Mouse (Mus musculus) MEL (cell line): ENCODE data around the gene Nelfa. TPM values are rescaled to one million over a fixed set of nuclear protein-coding genes. Genes with fewer than 3 reads are reported as not detected.
A peak's percentile ranks its signal among the peaks of the same experiment; 100 is the strongest.

ENCODE experiments used
- DNase-seq: peaks from one replicate; pipeline ENCODE4 v3.0.0; 2011; ENCODE audit warnings: low read depth, low spot score
- H3K27ac ChIP-seq: 2 replicates; pipeline ENCODE4 v1.5.1; 2012; ENCODE audit warnings: low read depth, mild to moderate bottlenecking, control low read depth, low read length, moderate library complexity; ENCODE audit not compliant: control insufficient read depth
- H3K27me3 ChIP-seq, 2 experiments: fragments of 150-350 bp in 1 of 2; sonication (generic) in 1 of 2; 2 replicates each; pipeline ENCODE4 v1.6.1; 2012; ENCODE audit warnings: low read length in 2 of 2, mild to moderate bottlenecking in 2 of 2, improper control_type of control experiment in 1 of 2, moderate library complexity in 1 of 2; ENCODE audit not compliant: insufficient read depth in 2 of 2, control insufficient read depth in 1 of 2
- H3K36me3 ChIP-seq, 2 experiments: 2 replicates each; pipeline ENCODE4 v1.6.1; 2012 to 2014; ENCODE audit warnings: low read length in 2 of 2, improper control_type of control experiment in 1 of 2, inconsistent platforms in 1 of 2, mild to moderate bottlenecking in 1 of 2; ENCODE audit not compliant: insufficient read depth in 2 of 2, control insufficient read depth in 1 of 2
- H3K4me1 ChIP-seq, 2 experiments: fragments of 150-350 bp in 1 of 2; sonication (generic) in 1 of 2; 2 replicates each; pipeline ENCODE4 v1.6.1; 2012; ENCODE audit warnings: low read length in 2 of 2, improper control_type of control experiment in 1 of 2, mild to moderate bottlenecking in 1 of 2; ENCODE audit not compliant: insufficient read depth in 2 of 2, control insufficient read depth in 1 of 2
- H3K4me3 ChIP-seq, 2 experiments: fragments of 150-350 bp in 1 of 2; sonication (generic) in 1 of 2; 2 replicates each; pipeline ENCODE4 v1.5.1; 2012; ENCODE audit warnings: low read depth in 2 of 2, low read length in 2 of 2, mild to moderate bottlenecking in 2 of 2, moderate library complexity in 2 of 2, control low read depth in 1 of 2, improper control_type of control experiment in 1 of 2; ENCODE audit not compliant: control insufficient read depth in 1 of 2, insufficient read depth in 1 of 2
- H3K79me2 ChIP-seq: 2 replicates; pipeline ENCODE4 v1.6.1; 2012; ENCODE audit warnings: mild to moderate bottlenecking, low read length, moderate library complexity; ENCODE audit not compliant: control insufficient read depth, poor library complexity, insufficient read depth
- H3K9ac ChIP-seq: 2 replicates; pipeline ENCODE4 v1.6.1; 2012; ENCODE audit warnings: low read depth, mild to moderate bottlenecking, control low read depth, low read length, moderate library complexity; ENCODE audit not compliant: control insufficient read depth, poor library complexity, severe bottlenecking
- H3K9me3 ChIP-seq: fragments of 150-350 bp; sonication (generic); replicated peaks from 2 replicates; pipeline ENCODE4 v1.6.1; 2012; ENCODE audit warnings: mild to moderate bottlenecking, low read length, improper control_type of control experiment, moderate library complexity; ENCODE audit not compliant: insufficient read depth
- BHLHE40 ChIP-seq: IDR thresholded peaks from 2 replicates; pipeline ENCODE4 v1.6.1; 2012; ENCODE audit warnings: low read depth, mild to moderate bottlenecking, inconsistent platforms, low read length, improper control_type of control experiment, borderline replicate concordance
- CHD1 ChIP-seq: IDR thresholded peaks from 2 replicates; pipeline ENCODE4 v1.6.1; 2012; ENCODE audit warnings: low read depth, mild to moderate bottlenecking, inconsistent platforms, low read length, improper control_type of control experiment
- CHD2 ChIP-seq: IDR thresholded peaks from 2 replicates; pipeline ENCODE4 v1.6.1; 2011; ENCODE audit warnings: low read length, improper control_type of control experiment
- CTCF ChIP-seq, 3 experiments: IDR thresholded peaks in 2 of 3; conservative IDR thresholded peaks in 1 of 3; 2 replicates each; pipeline ENCODE4 v1.5.1; 2011 to 2012; ENCODE audit warnings: low read length in 3 of 3, low read depth in 2 of 3, mild to moderate bottlenecking in 2 of 3, improper control_type of control experiment in 1 of 3, inconsistent platforms in 1 of 3, mixed read lengths in 1 of 3, moderate library complexity in 1 of 3; ENCODE audit not compliant: control insufficient read depth in 1 of 3, insufficient read depth in 1 of 3, poor library complexity in 1 of 3, severe bottlenecking in 1 of 3
- ELF1 ChIP-seq: IDR thresholded peaks from 2 replicates; pipeline ENCODE4 v1.6.1; 2014; ENCODE audit warnings: low read depth, mild to moderate bottlenecking, inconsistent platforms, low read length, improper control_type of control experiment, moderate library complexity
- ETS1 ChIP-seq: IDR thresholded peaks from 2 replicates; pipeline ENCODE4 v1.6.1; 2012; ENCODE audit warnings: low read depth, mild to moderate bottlenecking, inconsistent platforms, low read length, improper control_type of control experiment, moderate library complexity
- HCFC1 ChIP-seq: IDR thresholded peaks from 2 replicates; pipeline ENCODE4 v1.6.1; 2012; ENCODE audit warnings: low read depth, mild to moderate bottlenecking, inconsistent platforms, low read length, improper control_type of control experiment, moderate library complexity
- KAT2A ChIP-seq: conservative IDR thresholded peaks from 2 replicates; pipeline ENCODE4 v1.6.1; 2012; ENCODE audit warnings: low read depth, low read length, improper control_type of control experiment, inconsistent platforms
- MEF2A ChIP-seq: IDR thresholded peaks from 2 replicates; pipeline ENCODE4 v1.6.1; 2014; ENCODE audit warnings: low read depth, mild to moderate bottlenecking, inconsistent platforms, low read length, improper control_type of control experiment; ENCODE audit not compliant: poor library complexity, insufficient replicate concordance, severe bottlenecking; ENCODE audit errors: extremely low read depth
- MXI1 ChIP-seq: IDR thresholded peaks from 2 replicates; pipeline ENCODE4 v1.6.1; 2011; ENCODE audit warnings: mild to moderate bottlenecking, low read depth, low read length, improper control_type of control experiment
- MYB ChIP-seq: IDR thresholded peaks from 2 replicates; pipeline ENCODE4 v1.6.1; 2011; ENCODE audit warnings: mild to moderate bottlenecking, low read depth, low read length, improper control_type of control experiment
- MYC ChIP-seq: IDR thresholded peaks from 2 replicates; pipeline ENCODE4 v1.6.1; 2011; ENCODE audit warnings: low read depth, mild to moderate bottlenecking, low read length, improper control_type of control experiment, moderate library complexity
- NELFE ChIP-seq: IDR thresholded peaks from 2 replicates; pipeline ENCODE4 v1.6.1; 2011; ENCODE audit warnings: low read depth, low read length, improper control_type of control experiment
- NRF1 ChIP-seq: IDR thresholded peaks from 2 replicates; pipeline ENCODE4 v1.6.1; 2014; ENCODE audit warnings: low read depth, mild to moderate bottlenecking, inconsistent platforms, low read length, improper control_type of control experiment, moderate library complexity; ENCODE audit not compliant: poor library complexity, insufficient read depth, severe bottlenecking
- POLR2AphosphoS2 ChIP-seq: IDR thresholded peaks from 2 replicates; pipeline ENCODE4 v1.6.1; 2011; ENCODE audit warnings: low read length, improper control_type of control experiment
- RCOR1 ChIP-seq: IDR thresholded peaks from 2 replicates; pipeline ENCODE4 v1.6.1; 2012; ENCODE audit warnings: low read depth, mild to moderate bottlenecking, inconsistent platforms, low read length, improper control_type of control experiment
- SMC3 ChIP-seq: IDR thresholded peaks from 2 replicates; pipeline ENCODE4 v1.6.1; 2011; ENCODE audit warnings: low read depth, low read length, improper control_type of control experiment
- UBTF ChIP-seq: IDR thresholded peaks from 2 replicates; pipeline ENCODE4 v1.6.1; 2012; ENCODE audit warnings: low read depth, mild to moderate bottlenecking, inconsistent platforms, low read length, improper control_type of control experiment, moderate library complexity, borderline replicate concordance; ENCODE audit not compliant: insufficient read depth
- USF2 ChIP-seq, 2 experiments: IDR thresholded peaks; 2 replicates each; pipeline ENCODE4 v1.6.1; 2011 to 2012; ENCODE audit warnings: improper control_type of control experiment in 2 of 2, low read length in 2 of 2, borderline replicate concordance in 1 of 2, inconsistent platforms in 1 of 2, low read depth in 1 of 2, mild to moderate bottlenecking in 1 of 2; ENCODE audit not compliant: insufficient read depth in 1 of 2
- polyA plus RNA-seq, 2 experiments: library from polyadenylated mRNA; stranded (reverse) in 1 of 2; unstranded in 1 of 2; fragments of >175 nt in 1 of 2; fragments of >200 nt in 1 of 2; gene quantifications; 2 replicates each; pipeline versions ENCODE4 v1.2.1 to v1.2.4; 2012; ENCODE audit warnings: low replicate concordance in 2 of 2, low read depth in 1 of 2; ENCODE audit not compliant: insufficient read length in 2 of 2, insufficient read depth in 1 of 2, missing spikeins in 1 of 2
- total RNA-seq: library from RNA; depleted of rRNA; stranded (reverse); fragments of 300-350 nt; gene quantifications from 2 replicates; pipeline ENCODE4 v1.2.3, GENCODE M21; 2012

Gene Nelfa
- total and polyA plus RNA-seq, 3 experiments, result 58.7 to 207 (median 117) TPM

GRCm38 (mm10) chr5:33936120-33936707 is at the start of gene Nelfa (continued):
- TF ChIP-seq MYB (no peak), CTCF (IDR thresholded peaks at IDR 0.05 in 2 of 3, conservative IDR thresholded peaks at IDR 0.05 in 1 of 3; ENCODE audit: control insufficient read depth in 1 of 3, insufficient read depth in 1 of 3, low read depth in 2 of 3, low read length in 3 of 3, poor library complexity in 1 of 3, severe bottlenecking in 1 of 3) (peak in 2 of 3 experiments; percentile 7 to 13; a peak in 2 of 6 replicates), BHLHE40 (no peak)

DNA sequence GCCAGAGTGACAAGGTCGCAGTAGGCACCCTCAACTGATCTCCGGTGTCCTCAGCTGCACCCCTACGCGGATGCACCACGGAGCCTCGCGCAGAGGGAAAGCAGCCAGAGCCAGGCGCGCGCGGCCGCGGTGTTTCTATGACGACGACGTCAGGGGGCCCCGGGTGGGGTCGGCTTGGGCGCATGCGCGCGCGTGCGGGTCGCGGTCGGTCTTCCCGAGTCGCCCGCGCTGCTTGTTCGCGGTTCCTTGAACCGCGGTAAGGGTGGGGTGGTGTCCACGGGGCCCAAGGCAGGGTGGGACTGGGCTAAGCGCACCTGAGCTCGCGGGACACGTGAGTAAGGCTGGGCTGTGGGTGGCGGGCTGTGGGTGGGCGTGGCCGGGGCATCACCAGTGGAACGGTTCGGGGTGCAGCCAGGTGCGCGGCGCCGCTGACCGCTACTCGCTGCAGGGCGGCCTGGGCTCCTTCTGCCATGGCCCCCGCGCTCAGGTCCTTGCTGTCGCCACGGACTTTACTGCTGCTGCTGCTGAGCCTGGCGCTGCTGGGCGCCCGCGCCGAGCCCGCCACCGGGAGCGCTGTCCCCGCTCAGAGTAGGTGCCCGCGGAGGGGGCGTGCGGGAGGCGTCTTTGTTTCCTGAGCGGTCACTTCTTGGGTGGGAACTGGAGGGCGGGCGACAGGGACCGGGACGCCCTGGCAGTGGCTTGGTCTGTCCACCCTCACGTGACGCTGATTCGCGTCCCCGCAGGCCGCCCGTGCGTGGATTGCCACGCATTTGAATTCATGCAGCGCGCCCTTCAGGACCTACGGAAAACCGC is 47.3 kb upstream of the Nelfa start, which contains the start of gene Gm1673:
TSS of gene Gm1673 (plus strand) at position 125 of the 813 bp plus-strand sequence.
- Histone ChIP-seq H3K4me3 (no peak within 1 kb of the TSS), H3K27me3 (peaks cover 7 to 8% of the 10 kb centered on the region in 2 experiments), H3K36me3 (no peaks in the 10 kb centered on the region), H3K9ac (no peak within 1 kb of the TSS), H3K27ac (no peak within 1 kb of the TSS), H3K4me1 (no peaks in the 10 kb centered on the region), H3K9me3 (no peaks in the 10 kb centered on the region), H3K79me2 (no peaks in the 10 kb centered on the region)
- no peak for TF ChIP-seq MYC
- no peak for TF ChIP-seq MEF2A
- no peak for TF ChIP-seq ETS1
- TF ChIP-seq MYB, result no peak
- TF ChIP-seq NRF1, result no peak
- no peak for TF ChIP-seq POLR2AphosphoS2
- TF ChIP-seq HCFC1, result no peak
- TF ChIP-seq SMC3, result no peak
- no peak for TF ChIP-seq CHD2
- no peak for TF ChIP-seq CHD1
- no peak for TF ChIP-seq RCOR1
- no peak for TF ChIP-seq KAT2A
- TF ChIP-seq UBTF, result no peak
- DNase-seq, result no peak

DNA sequence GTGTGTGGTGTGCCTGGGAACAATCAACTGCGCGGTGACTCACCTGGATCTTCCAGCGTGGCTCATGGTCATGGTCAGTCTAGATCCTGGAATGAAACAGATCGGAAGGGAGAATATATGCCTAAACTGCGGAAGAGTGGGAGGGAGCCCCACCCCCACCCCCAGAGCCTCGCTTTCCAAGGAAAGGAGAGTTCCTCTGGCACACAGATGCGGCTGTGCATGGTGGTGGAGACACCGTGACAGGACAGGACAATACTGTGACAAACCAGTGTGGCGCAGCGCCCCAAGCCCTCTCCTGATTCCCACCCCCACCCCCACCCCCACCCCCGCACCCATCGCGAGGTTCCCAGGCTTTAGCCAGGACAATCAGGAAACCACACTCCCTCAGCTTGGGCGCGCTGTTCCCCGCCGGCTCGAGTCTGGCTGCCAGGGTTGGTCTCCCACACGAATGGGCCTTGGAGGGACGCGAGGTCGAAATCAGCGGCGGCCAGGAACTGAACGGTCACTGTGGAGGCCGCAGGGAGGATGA is 46.6 kb upstream of the Nelfa start:
- H3K79me2 ChIP-seq, result no peaks in the 10 kb centered on the region
- H3K36me3 ChIP-seq, result no peaks in the 10 kb centered on the region
- TF ChIP-seq ELF1 (no peak), POLR2AphosphoS2 (no peak), CHD1 (no peak), USF2 (IDR thresholded peaks at IDR 0.05; ENCODE audit: borderline replicate concordance in 1 of 2, insufficient read depth in 1 of 2, low read depth in 1 of 2, low read length in 2 of 2) (no peak), UBTF (no peak), NELFE (no peak), MXI1 (no peak)
- TF ChIP-seq, all 39 proteins: peak for 0
- no peak for DNase-seq
- Histone ChIP-seq H3K27ac (no peak overlapping the region), H3K9ac (no peak overlapping the region), H3K4me1 (no peaks in the 10 kb centered on the region), H3K4me3 (no peak overlapping the region), H3K27me3 (peaks cover 6 to 12% of the 10 kb centered on the region in 2 experiments), H3K9me3 (no peaks in the 10 kb centered on the region)
